ENCODE assay signal across 9 mouse cellular contexts in the genomic region with DNA sequence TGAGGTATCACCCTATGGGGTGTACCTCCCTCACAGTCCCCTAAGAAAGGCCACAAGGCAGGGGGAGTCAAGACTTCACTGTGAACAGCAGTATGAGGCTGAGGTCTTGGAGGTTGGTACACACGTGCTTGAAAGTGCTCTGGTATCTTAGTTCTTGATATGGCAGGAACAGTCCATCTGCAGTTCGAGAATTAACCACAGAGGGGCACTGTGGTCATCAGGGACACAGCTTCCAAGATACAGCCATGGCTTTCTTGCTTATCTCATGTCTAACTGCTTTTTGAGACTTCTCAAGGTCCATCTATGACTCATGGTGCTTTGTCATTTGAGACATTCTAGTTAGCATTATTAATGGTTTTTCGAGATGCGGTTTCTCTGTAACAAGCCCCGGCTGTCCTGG. TPM values are rescaled to one million over a fixed set of nuclear protein-coding genes. Genes with fewer than 3 reads are reported as not detected.
DNase-seq lines count a peak whose midpoint lies in the region; ATAC-seq lines count a peak whose summit lies in the region.
"Had no signal": no experiment of that assay in that cellular context is flagged by ENCODE, and none has a peak within 500 bp of the region (broad histone marks: within the 10 kb centered on the region; RNA-seq: fewer than 3 reads in every experiment).

No protein-coding gene starts in this region.

- H3K4me1 ChIP-seq in kidney, embryonic 16.5 days (ENCODE audit: insufficient read depth, low read length), result peaks cover 14% of the 10 kb centered on the region

- no peak overlapping the region for H3K4me2 ChIP-seq in kidney, embryonic 16.5 days (replicated peaks; ENCODE audit: low read depth, low read length)
- H3K4me2 ChIP-seq: embryonic facial prominence, embryonic 15.5 days had no signal

- H3K27ac ChIP-seq in kidney, embryonic 16.5 days (ENCODE audit: low read length), result no peak overlapping the region
- H3K27ac ChIP-seq: embryonic facial prominence, embryonic 15.5 days had no signal

- 24% methylated on average over 5 of the region's 5 CpGs for WGBS in kidney, embryonic 16.5 days

- no peak overlapping the region for H3K4me3 ChIP-seq in kidney, embryonic 16.5 days (ENCODE audit: low read length)
- H3K4me3 ChIP-seq: embryonic facial prominence, embryonic 15.5 days had no signal

- ATAC-seq in kidney, embryonic 16.5 days (ENCODE audit: low FRiP score, low TSS enrichment), result no peak
- peak; percentile 73 for ATAC-seq in megakaryocyte progenitor cell, adult 5-6 weeks (replicated peaks; ENCODE audit: poor library complexity)

- intact Hi-C loops in heart, postnatal 14 days (cut with DNase I), result loop anchor here (5.0 kb wide), 1 partner anchor 68 kb away; the partner anchor contains the start of gene Necap1

- H3K27me3 ChIP-seq in kidney, embryonic 16.5 days (ENCODE audit: insufficient read depth, low read length), result peaks cover 11% of the 10 kb centered on the region; the same call in 1 of the 2 replicates
- no peaks in the 10 kb centered on the region for H3K27me3 ChIP-seq in splenic B cell, adult 2 months (ENCODE audit: control insufficient read depth, insufficient read depth, low read length, poor library complexity, severe bottlenecking)

- no peaks in the 10 kb centered on the region for H3K36me3 ChIP-seq in kidney, embryonic 16.5 days (ENCODE audit: insufficient read depth, low read length)
- H3K36me3 ChIP-seq in splenic B cell, adult 2 months (ENCODE audit: control insufficient read depth, insufficient read depth, low read length, poor library complexity, severe bottlenecking), result no peaks in the 10 kb centered on the region
- H3K36me3 ChIP-seq: embryonic facial prominence, embryonic 15.5 days had no signal

- H3K9ac ChIP-seq in kidney, embryonic 16.5 days (replicated peaks; ENCODE audit: low read length), result no peak overlapping the region
- H3K9ac ChIP-seq: embryonic facial prominence, embryonic 15.5 days had no signal

- no peaks in the 10 kb centered on the region for H3K9me3 ChIP-seq in kidney, embryonic 16.5 days (ENCODE audit: low read length)
- H3K9me3 ChIP-seq: embryonic facial prominence, embryonic 15.5 days had no signal

- DNase-seq in kidney, adult 11 months, result peak; percentile 70
- DNase-seq in adrenal gland, postnatal 14 days, result peak; percentile 88
- DNase-seq in embryo, embryonic 11.5 days (ENCODE audit: low read depth, low spot score), result peak; percentile 60
- peak; percentile 79 to 87 for DNase-seq in heart, postnatal 14 days
- peak; percentile 56 to 62 for DNase-seq in left cerebral cortex, adult 8-10 months (ENCODE audit: low spot score in 2 of 2)
- DNase-seq in splenic B cell, adult 2 months (ENCODE audit: low read depth, low spot score), result peak; percentile 90

RNA-seq across cellular contexts. Expression of gene Slc2a3, which starts 3.0 kb away (rescaled TPM):
- polyA plus RNA-seq in kidney, embryonic 16.5 days (2015; fragmentation: Nextera tagmentation; extraction: Ambion mirVana), result 8.6 and 9.6 TPM in 2 replicates
- 8.5 and 14.9 TPM in 2 replicates for total RNA-seq in adrenal gland, postnatal 14 days (2021)
- 1 to 10 TPM; 2.3 to 2.4 TPM for total RNA-seq in heart, postnatal 14 days (2021)
- total RNA-seq in left cerebral cortex, adult 8-10 months (2022), result 100 to 1,000 TPM in 3 of 4 experiments, 10 to 100 TPM in 1; 95.5 to 112 (median 107) TPM
- total RNA-seq in megakaryocyte progenitor cell, adult 5-6 weeks (2015), result 7.0 and 10.0 TPM in 2 replicates
- 12.4 and 13.9 TPM in 2 replicates for total RNA-seq in megakaryocyte progenitor cell, adult 5-6 weeks (2017)

RNA-seq across cellular contexts. Expression of gene Foxj2, which starts 15.3 kb away (rescaled TPM):
- polyA plus RNA-seq in kidney, embryonic 16.5 days (2015; fragmentation: Nextera tagmentation; extraction: Ambion mirVana), result 5.8 and 6.4 TPM in 2 replicates
- 21.0 and 21.3 TPM in 2 replicates for total RNA-seq in adrenal gland, postnatal 14 days (2021)
- total RNA-seq in heart, postnatal 14 days (2021), result 10 to 100 TPM; 30.9 to 31.9 TPM
- total RNA-seq in left cerebral cortex, adult 8-10 months (2022), result 10 to 100 TPM; 27.5 to 28.4 (median 28.0) TPM
- total RNA-seq in megakaryocyte progenitor cell, adult 5-6 weeks (2015), result 9.9 and 10.3 TPM in 2 replicates
- total RNA-seq in megakaryocyte progenitor cell, adult 5-6 weeks (2017), result 3.0 and 3.5 TPM in 2 replicates

RNA-seq across cellular contexts. Expression of gene C3ar1, which starts 51.5 kb away (rescaled TPM):
- 1.7 and 1.8 TPM in 2 replicates for polyA plus RNA-seq in kidney, embryonic 16.5 days (2015; fragmentation: Nextera tagmentation; extraction: Ambion mirVana)
- total RNA-seq in adrenal gland, postnatal 14 days (2021), result 1.4 and 2.1 TPM in 2 replicates
- 1 to 10 TPM; 2.5 to 3.6 TPM for total RNA-seq in heart, postnatal 14 days (2021)
- 1 to 10 TPM in 3 of 4 experiments, under 1 TPM in 1; 0.78 to 6.1 (median 2.8) TPM for total RNA-seq in left cerebral cortex, adult 8-10 months (2022)
- total RNA-seq in megakaryocyte progenitor cell, adult 5-6 weeks (2015), result 0.05 TPM in 1 of 2 replicates, not detected in the other
- total RNA-seq in megakaryocyte progenitor cell, adult 5-6 weeks (2017), result not detected in 2 replicates
